Mouse (Mus musculus) hindbrain, postnatal 0 days (tissue): ENCODE measurements around the gene Ednrb. TPM values are rescaled to one million over a fixed set of nuclear protein-coding genes. Genes with fewer than 3 reads are reported as not detected.

Source experiments
- ATAC-seq: fragments of 200-750 bp; cut with Nextera tagmentation; 2 replicates; pipeline ENCODE4 v1.8.0; 2017; ENCODE audit warnings: mild to moderate bottlenecking, moderate TSS enrichment, moderate library complexity
- DNase-seq: peaks from one replicate; pipeline ENCODE4 v3.0.0-alpha.2; 2015; ENCODE audit warnings: low spot score
- H3K27ac ChIP-seq: fragments of 300-500 bp; sonication (generic); 2 replicates; pipeline ENCODE4 v1.5.1; 2014; ENCODE audit warnings: mild to moderate bottlenecking
- H3K27me3 ChIP-seq: fragments of 300-500 bp; sonication (generic); 2 replicates; pipeline ENCODE4 v1.6.1; 2014; ENCODE audit warnings: low read length, mixed read lengths; ENCODE audit not compliant: insufficient read depth
- H3K36me3 ChIP-seq: fragments of 300-500 bp; sonication (generic); 2 replicates; pipeline ENCODE4 v1.6.1; 2014; ENCODE audit warnings: low read length, mixed read lengths; ENCODE audit not compliant: insufficient read depth
- H3K4me1 ChIP-seq: fragments of 300-500 bp; sonication (generic); 2 replicates; pipeline ENCODE4 v1.6.1; 2014; ENCODE audit warnings: antibody characterized with exemption, low read length, mixed read lengths; ENCODE audit not compliant: insufficient read depth
- H3K4me2 ChIP-seq: fragments of 300-500 bp; sonication (generic); 2 replicates; pipeline ENCODE4 v1.6.1; 2014; ENCODE audit warnings: low read depth, mild to moderate bottlenecking, low read length, moderate library complexity, mixed read lengths
- H3K4me3 ChIP-seq: fragments of 300-500 bp; sonication (generic); 2 replicates; pipeline ENCODE4 v1.5.1; 2014; ENCODE audit warnings: low read length
- H3K9ac ChIP-seq: fragments of 300-500 bp; sonication (generic); replicated peaks from 2 replicates; pipeline ENCODE4 v1.6.1; 2014; ENCODE audit warnings: mild to moderate bottlenecking, low read length, moderate library complexity, mixed read lengths
- H3K9me3 ChIP-seq: fragments of 300-500 bp; sonication (generic); 2 replicates; pipeline ENCODE4 v1.6.1; 2016; ENCODE audit warnings: low read length, mixed read lengths
- CTCF ChIP-seq: IDR thresholded peaks from 2 replicates; pipeline ENCODE4 v1.5.1; 2016; ENCODE audit warnings: antibody characterized with exemption, control low read depth, low read depth
- WGBS: fragments of 180-500 bp; shearing (Covaris S2); extraction: QIAGEN DNeasy Blood & Tissue Kit; methylation state at CpG from one replicate; pipeline ENCODE4 v1.1.7; 2014; 5-methylcytosine and 5-hydroxymethylcytosine counted together
- polyA plus RNA-seq: library from polyadenylated mRNA; unstranded; fragments of >200 nt; fragmentation: Nextera tagmentation; extraction: Ambion mirVana; gene quantifications from 2 replicates; pipeline ENCODE4 v1.2.1, GENCODE M21; 2015
- total RNA-seq: library from RNA; depleted of rRNA; stranded (reverse); fragments of >200 nt; gene quantifications from 2 replicates; pipeline ENCODE4 v1.2.3, GENCODE M21; 2014; rRNA removed

Ednrb gene
- total RNA-seq (199 and 221 TPM in 2 replicates), polyA plus RNA-seq (208 and 232 TPM in 2 replicates)

GRCm38 (mm10) chr14:103844011-103844549 is at the start of gene Ednrb:
TSS of gene Ednrb (minus strand) at chr14:103844402.
- Histone ChIP-seq H3K9ac (peak within 1 kb of the TSS; percentile 51), H3K36me3 (no peaks in the 10 kb centered on the region), H3K4me1 (no peaks in the 10 kb centered on the region), H3K4me3 (peak within 1 kb of the TSS; percentile 59), H3K27ac (peak within 1 kb of the TSS; percentile 82), H3K27me3 (no peaks in the 10 kb centered on the region), H3K4me2 (peak within 1 kb of the TSS; percentile 99), H3K9me3 (no peaks in the 10 kb centered on the region)
- DNase-seq (peak; percentile 67), ATAC-seq (peak; percentile 81)
- peak; percentile 22 for TF ChIP-seq CTCF
- WGBS, result under 1% methylated on average over 24 of the region's 24 CpGs

GRCm38 (mm10) chr14:103892411-103892938 is 48.3 kb upstream of the Ednrb start:
- DNase-seq (no peak), ATAC-seq (no peak)
- Histone ChIP-seq H3K9me3 (no peaks in the 10 kb centered on the region), H3K4me1 (no peaks in the 10 kb centered on the region), H3K4me2 (no peak overlapping the region), H3K9ac (no peak overlapping the region), H3K36me3 (no peaks in the 10 kb centered on the region), H3K27me3 (no peaks in the 10 kb centered on the region), H3K27ac (no peak overlapping the region), H3K4me3 (no peak overlapping the region)
- TF ChIP-seq CTCF, result no peak
- 86% methylated on average over 8 of the region's 8 CpGs for WGBS

- no peak overlapping the region for H3K27ac ChIP-seq
- DNase-seq (no peak), ATAC-seq (no peak)
- no peak overlapping the region for H3K4me3 ChIP-seq
- TF ChIP-seq CTCF, result no peak
- no peaks in the 10 kb centered on the region for H3K36me3 ChIP-seq
- H3K9me3 ChIP-seq, result no peaks in the 10 kb centered on the region
- H3K27me3 ChIP-seq, result no peaks in the 10 kb centered on the region
- H3K4me2 ChIP-seq, result no peak overlapping the region
- no peak overlapping the region for H3K9ac ChIP-seq
- H3K4me1 ChIP-seq, result no peaks in the 10 kb centered on the region
- WGBS, result 78% methylated on average over 4 of the region's 4 CpGs
Measured at GRCm38 (mm10) chr14:103890761-103891160, 46.6 kb upstream of the Ednrb start.

- Histone ChIP-seq H3K27ac (no peak overlapping the region), H3K4me1 (no peaks in the 10 kb centered on the region), H3K27me3 (no peaks in the 10 kb centered on the region), H3K4me3 (no peak overlapping the region), H3K36me3 (no peaks in the 10 kb centered on the region), H3K9me3 (no peaks in the 10 kb centered on the region), H3K9ac (no peak overlapping the region), H3K4me2 (no peak overlapping the region)
- WGBS, result 70% methylated on average over 7 of the region's 7 CpGs
- ATAC-seq (no peak), DNase-seq (no peak)
- TF ChIP-seq CTCF, result no peak
Measured at GRCm38 (mm10) chr14:103884892-103885575, 40.8 kb upstream of the Ednrb start.

GRCm38 (mm10) chr14:103882943-103883342 is 38.7 kb upstream of the Ednrb start:
- H3K4me2 ChIP-seq, result no peak overlapping the region
- DNase-seq, result no peak
- H3K4me3 ChIP-seq, result no peak overlapping the region
- H3K4me1 ChIP-seq, result no peaks in the 10 kb centered on the region
- H3K27me3 ChIP-seq, result no peaks in the 10 kb centered on the region
- ATAC-seq, result no peak
- no peaks in the 10 kb centered on the region for H3K36me3 ChIP-seq
- WGBS, result 82% methylated on average over 3 of the region's 3 CpGs
- no peak overlapping the region for H3K9ac ChIP-seq
- no peak for TF ChIP-seq CTCF
- no peaks in the 10 kb centered on the region for H3K9me3 ChIP-seq
- H3K27ac ChIP-seq, result no peak overlapping the region

GRCm38 (mm10) chr14:103877117-103877516 is 32.9 kb upstream of the Ednrb start:
- Histone ChIP-seq H3K4me3 (no peak overlapping the region), H3K36me3 (no peaks in the 10 kb centered on the region), H3K9ac (no peak overlapping the region), H3K27ac (no peak overlapping the region), H3K9me3 (no peaks in the 10 kb centered on the region), H3K4me1 (no peaks in the 10 kb centered on the region), H3K27me3 (no peaks in the 10 kb centered on the region), H3K4me2 (no peak overlapping the region)
- no peak for DNase-seq
- WGBS, result 89% methylated on average over 2 of the region's 2 CpGs
- no peak for ATAC-seq
- no peak for TF ChIP-seq CTCF

- H3K27ac ChIP-seq, result no peak overlapping the region
- ATAC-seq (no peak), DNase-seq (no peak)
- no peak overlapping the region for H3K9ac ChIP-seq
- WGBS, result 90% methylated on average over 3 of the region's 3 CpGs
- TF ChIP-seq CTCF, result no peak
- no peaks in the 10 kb centered on the region for H3K27me3 ChIP-seq
- H3K4me2 ChIP-seq, result no peak overlapping the region
- no peak overlapping the region for H3K4me3 ChIP-seq
- H3K4me1 ChIP-seq, result no peaks in the 10 kb centered on the region
- no peaks in the 10 kb centered on the region for H3K36me3 ChIP-seq
- no peaks in the 10 kb centered on the region for H3K9me3 ChIP-seq
Measured at GRCm38 (mm10) chr14:103876598-103876997, 32.4 kb upstream of the Ednrb start.
